Mouse (Mus musculus) myocyte (in vitro differentiated cells): ENCODE data around the gene Ncoa3.

Source experiments
- MAX ChIP-seq: IDR thresholded peaks from one replicate; pipeline ENCODE4 v1.6.1; 2011; ENCODE audit warnings: low read depth, mild to moderate bottlenecking, control low read depth
- MYOD1 ChIP-seq, 3 experiments: IDR thresholded peaks; one replicate each; pipeline ENCODE4 v1.6.1; 2011; ENCODE audit warnings: control low read depth in 2 of 3, low read depth in 2 of 3, mild to moderate bottlenecking in 2 of 3, moderate library complexity in 1 of 3; ENCODE audit not compliant: insufficient read length in 2 of 3, control insufficient read depth in 1 of 3
- POLR2A ChIP-seq: IDR thresholded peaks from one replicate; pipeline ENCODE4 v1.6.1; 2011; ENCODE audit warnings: low read depth, mild to moderate bottlenecking, control low read depth, moderate library complexity; ENCODE audit not compliant: insufficient read length
- POLR2AphosphoS2 ChIP-seq: IDR thresholded peaks from one replicate; pipeline ENCODE4 v1.6.1; 2011; ENCODE audit warnings: low read depth, control low read depth; ENCODE audit not compliant: insufficient read length
- REST ChIP-seq: IDR thresholded peaks from one replicate; pipeline ENCODE4 v1.6.1; 2011; ENCODE audit warnings: mild to moderate bottlenecking, control low read depth, moderate library complexity; ENCODE audit not compliant: insufficient read depth, insufficient read length
- USF1 ChIP-seq: IDR thresholded peaks from one replicate; pipeline ENCODE4 v1.6.1; 2011; ENCODE audit warnings: low read depth, mild to moderate bottlenecking, control low read depth, moderate library complexity

DNA sequence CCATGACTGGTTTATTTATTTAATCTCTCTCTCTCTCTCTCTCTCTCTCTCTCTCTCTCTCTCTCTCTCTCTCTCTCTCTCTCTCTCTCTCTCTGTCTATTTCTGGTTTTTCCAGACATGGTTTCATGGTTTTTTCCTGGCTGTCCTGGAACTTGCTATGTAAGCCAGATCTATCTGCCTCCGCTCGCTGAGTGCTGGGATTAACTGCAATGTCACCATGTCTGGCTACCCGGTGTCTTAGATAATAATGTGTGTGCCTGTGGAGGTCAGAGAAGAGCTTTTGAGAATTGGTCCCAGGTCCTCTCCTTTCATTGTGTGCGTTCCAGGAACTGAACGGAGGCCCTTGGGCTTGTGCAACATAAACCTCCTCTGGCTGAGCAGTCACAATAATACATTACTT, 29.6 kb upstream of the Ncoa3 start:
- no peak for TF ChIP-seq MYOD1 (IDR thresholded peaks at IDR 0.05; ENCODE audit: control insufficient read depth in 1 of 3, insufficient read length in 2 of 3, low read depth in 2 of 3)
- no peak for TF ChIP-seq POLR2A
- no peak for TF ChIP-seq POLR2AphosphoS2
- TF ChIP-seq USF1 = no peak
- no peak for TF ChIP-seq MAX
- TF ChIP-seq REST = no peak
